Mouse (Mus musculus): ENCODE data around the gene Thpo. TPM values are rescaled to one million over a fixed set of nuclear protein-coding genes. Genes with fewer than 3 reads are reported as not detected.

Gene Thpo
- total RNA-seq, 1 experiment, result 0.18 TPM

DNA sequence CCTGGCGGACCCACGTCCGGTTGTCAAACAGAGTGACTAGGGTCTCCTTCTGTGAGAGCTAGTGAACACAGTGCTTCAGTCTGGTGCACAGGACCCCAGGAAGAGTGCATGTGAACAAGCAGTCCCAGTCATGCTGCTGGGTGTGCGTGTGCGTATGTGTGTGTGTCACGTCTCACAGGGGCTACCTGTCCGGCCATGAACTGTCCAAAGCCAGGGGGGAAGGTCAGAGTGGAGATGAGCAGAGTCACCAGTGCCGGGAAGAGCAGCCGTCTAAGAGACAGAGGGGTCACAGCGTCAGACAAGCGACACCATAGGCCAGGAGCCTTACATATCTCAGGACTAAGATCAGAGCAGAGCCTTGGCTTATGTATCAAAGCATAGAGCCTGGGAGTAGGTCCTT lies 23.9 kb downstream of the Thpo start:
- Histone ChIP-seq H3K36me3 (ENCODE audit: control insufficient read depth, insufficient read depth, low read length, poor library complexity, severe bottlenecking) (peaks cover 65% of the 10 kb centered on the region), H3K9me3 (ENCODE audit: control insufficient read depth, insufficient read depth, low read depth, low read length) (no peaks in the 10 kb centered on the region), H3K27ac (ENCODE audit: insufficient read depth, low read depth, low read length, poor library complexity, severe bottlenecking) (no peak overlapping the region), H3K4me1 (ENCODE audit: control insufficient read depth in 2 of 2, insufficient read depth in 2 of 2, low read length in 2 of 2, poor library complexity in 1 of 2) (peaks cover 7 to 36% of the 10 kb centered on the region in 2 experiments), H3K4me3 (ENCODE audit: insufficient read depth in 1 of 2, low read depth in 1 of 2, low read length in 2 of 2, poor library complexity in 1 of 2, severe bottlenecking in 1 of 2) (no peak overlapping the region), H3K9ac (ENCODE audit: insufficient read depth, low read depth, low read length, poor library complexity, severe bottlenecking) (no peak overlapping the region)
- TF ChIP-seq ZC3H11A (IDR thresholded peaks at IDR 0.05; ENCODE audit: borderline replicate concordance, low read depth, low read length) (no peak), ZNF384 (IDR thresholded peaks at IDR 0.05; ENCODE audit: low read depth, low read length) (no peak), HCFC1 (IDR thresholded peaks at IDR 0.05; ENCODE audit: borderline replicate concordance, insufficient read depth, low read length) (no peak), CHD2 (IDR thresholded peaks at IDR 0.05; ENCODE audit: low read depth, low read length) (no peak), MAFK (IDR thresholded peaks at IDR 0.05; ENCODE audit: insufficient read depth, low read depth, low read length) (no peak)
- DNase-seq (ENCODE audit: low read depth, low spot score), result no peak
- in situ Hi-C loops (cut with MboI; ENCODE audit: low sequenced_read_pairs in 2 of 2, unreplicated experiment in 2 of 2), result no loop called here

DNA sequence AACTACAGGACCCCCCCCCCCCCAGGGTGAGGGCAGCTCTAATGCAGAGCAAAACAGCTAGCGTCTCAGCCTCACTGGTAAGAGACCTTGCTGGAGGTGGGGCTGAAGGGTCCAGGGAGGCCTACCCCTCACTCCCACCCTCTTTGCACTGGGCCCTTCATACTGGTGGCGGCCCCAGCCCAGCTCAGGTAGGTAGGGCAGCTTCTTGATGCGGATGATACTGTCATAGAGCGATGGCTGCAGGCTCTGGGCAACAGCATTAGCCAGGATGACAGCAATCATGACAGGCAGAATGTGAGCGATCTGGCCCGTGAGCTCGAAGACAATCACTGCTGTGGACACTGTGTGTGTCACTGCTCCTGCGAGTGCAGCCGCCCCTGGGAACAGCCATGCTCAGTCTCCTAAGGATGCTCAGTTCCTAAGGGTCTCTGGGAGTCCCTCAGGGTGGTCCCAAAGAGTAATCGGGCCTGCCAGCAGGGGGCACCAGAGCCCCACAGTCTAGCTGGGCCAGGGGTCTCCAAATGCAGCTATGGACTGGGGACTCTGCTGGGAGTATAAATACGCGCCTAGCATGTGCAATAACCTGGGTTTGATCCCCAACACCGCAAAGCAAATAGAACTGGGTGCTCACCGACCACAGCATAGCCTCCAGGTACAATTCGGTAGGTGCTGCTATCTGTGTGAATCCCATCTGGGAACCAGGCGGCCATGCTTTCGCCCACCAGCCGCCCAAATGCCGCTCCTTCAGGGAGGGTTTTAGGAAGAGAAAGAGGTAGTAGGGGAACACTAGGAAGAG lies 25.2 kb downstream of the Thpo start:
- no peak overlapping the region for H3K27ac ChIP-seq (ENCODE audit: insufficient read depth, low read depth, low read length, poor library complexity, severe bottlenecking)
- H3K9me3 ChIP-seq (ENCODE audit: control insufficient read depth, insufficient read depth, low read depth, low read length), result no peaks in the 10 kb centered on the region
- TF ChIP-seq MAFK (IDR thresholded peaks at IDR 0.05; ENCODE audit: insufficient read depth, low read depth, low read length) (no peak), ZC3H11A (IDR thresholded peaks at IDR 0.05; ENCODE audit: borderline replicate concordance, low read depth, low read length) (peak; percentile 29; the same call in 1 of the 2 replicates)
- in situ Hi-C loops (cut with MboI; ENCODE audit: low sequenced_read_pairs in 2 of 2, unreplicated experiment in 2 of 2), result no loop called here
- peaks cover 65% of the 10 kb centered on the region for H3K36me3 ChIP-seq (ENCODE audit: control insufficient read depth, insufficient read depth, low read length, poor library complexity, severe bottlenecking)
- no peak overlapping the region for H3K4me3 ChIP-seq (ENCODE audit: insufficient read depth in 1 of 2, low read depth in 1 of 2, low read length in 2 of 2, poor library complexity in 1 of 2, severe bottlenecking in 1 of 2)
- DNase-seq (ENCODE audit: low read depth, low spot score), result no peak
- H3K4me1 ChIP-seq (ENCODE audit: control insufficient read depth in 2 of 2, insufficient read depth in 2 of 2, low read length in 2 of 2, poor library complexity in 1 of 2), result peaks cover 7 to 28% of the 10 kb centered on the region in 2 experiments
- no peak overlapping the region for H3K9ac ChIP-seq (ENCODE audit: insufficient read depth, low read depth, low read length, poor library complexity, severe bottlenecking)

DNA sequence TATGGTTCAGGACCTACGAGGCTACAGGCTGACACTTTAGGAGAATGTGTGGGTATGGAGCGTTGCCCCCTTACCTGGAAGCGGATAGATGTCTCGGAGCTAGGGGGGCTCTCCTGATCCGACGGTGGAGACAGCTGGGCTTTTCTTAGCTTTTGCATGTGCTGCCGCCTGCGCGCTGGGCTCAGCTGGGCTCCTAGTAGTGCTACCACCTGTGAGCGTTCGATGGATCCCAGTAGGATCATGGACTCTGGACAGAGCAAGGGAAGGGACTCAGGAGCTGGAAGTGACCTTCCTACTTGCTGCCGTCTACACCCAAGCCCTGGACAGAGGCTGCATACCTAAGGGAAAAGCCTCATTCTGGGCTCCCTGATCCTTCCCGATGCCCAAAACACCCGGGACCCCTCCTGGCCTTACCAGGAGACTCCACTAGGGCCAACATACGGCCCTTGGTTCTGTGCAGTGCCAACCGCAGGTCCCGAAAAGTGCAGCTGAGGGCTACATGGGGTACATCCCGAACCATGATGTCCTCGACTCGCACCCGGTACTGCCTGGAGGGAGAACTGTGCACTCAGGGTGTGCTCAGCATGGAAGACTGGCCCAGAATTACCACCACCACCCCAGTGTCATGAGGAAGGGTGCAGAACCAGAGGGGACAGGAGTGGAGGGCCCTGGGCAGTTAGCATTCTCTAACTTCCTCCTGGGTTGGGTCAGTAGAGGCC lies 25.9 kb downstream of the Thpo start:
- Histone ChIP-seq H3K9ac (ENCODE audit: insufficient read depth, low read depth, low read length, poor library complexity, severe bottlenecking) (no peak overlapping the region), H3K36me3 (ENCODE audit: control insufficient read depth, insufficient read depth, low read length, poor library complexity, severe bottlenecking) (peaks cover 63% of the 10 kb centered on the region), H3K4me3 (ENCODE audit: insufficient read depth in 1 of 2, low read depth in 1 of 2, low read length in 2 of 2, poor library complexity in 1 of 2, severe bottlenecking in 1 of 2) (no peak overlapping the region), H3K9me3 (ENCODE audit: control insufficient read depth, insufficient read depth, low read depth, low read length) (no peaks in the 10 kb centered on the region), H3K4me1 (ENCODE audit: control insufficient read depth in 2 of 2, insufficient read depth in 2 of 2, low read length in 2 of 2, poor library complexity in 1 of 2) (peaks cover 5 to 23% of the 10 kb centered on the region in 2 experiments), H3K27ac (ENCODE audit: insufficient read depth, low read depth, low read length, poor library complexity, severe bottlenecking) (no peak overlapping the region)
- DNase-seq (ENCODE audit: low read depth, low spot score), result no peak
- in situ Hi-C loops (cut with MboI; ENCODE audit: low sequenced_read_pairs in 2 of 2, unreplicated experiment in 2 of 2), result no loop called here
- TF ChIP-seq ZC3H11A (IDR thresholded peaks at IDR 0.05; ENCODE audit: borderline replicate concordance, low read depth, low read length) (no peak), ZNF384 (IDR thresholded peaks at IDR 0.05; ENCODE audit: low read depth, low read length) (no peak), MAFK (IDR thresholded peaks at IDR 0.05; ENCODE audit: insufficient read depth, low read depth, low read length) (no peak), HCFC1 (IDR thresholded peaks at IDR 0.05; ENCODE audit: borderline replicate concordance, insufficient read depth, low read length) (no peak), CHD2 (IDR thresholded peaks at IDR 0.05; ENCODE audit: low read depth, low read length) (no peak)

DNA sequence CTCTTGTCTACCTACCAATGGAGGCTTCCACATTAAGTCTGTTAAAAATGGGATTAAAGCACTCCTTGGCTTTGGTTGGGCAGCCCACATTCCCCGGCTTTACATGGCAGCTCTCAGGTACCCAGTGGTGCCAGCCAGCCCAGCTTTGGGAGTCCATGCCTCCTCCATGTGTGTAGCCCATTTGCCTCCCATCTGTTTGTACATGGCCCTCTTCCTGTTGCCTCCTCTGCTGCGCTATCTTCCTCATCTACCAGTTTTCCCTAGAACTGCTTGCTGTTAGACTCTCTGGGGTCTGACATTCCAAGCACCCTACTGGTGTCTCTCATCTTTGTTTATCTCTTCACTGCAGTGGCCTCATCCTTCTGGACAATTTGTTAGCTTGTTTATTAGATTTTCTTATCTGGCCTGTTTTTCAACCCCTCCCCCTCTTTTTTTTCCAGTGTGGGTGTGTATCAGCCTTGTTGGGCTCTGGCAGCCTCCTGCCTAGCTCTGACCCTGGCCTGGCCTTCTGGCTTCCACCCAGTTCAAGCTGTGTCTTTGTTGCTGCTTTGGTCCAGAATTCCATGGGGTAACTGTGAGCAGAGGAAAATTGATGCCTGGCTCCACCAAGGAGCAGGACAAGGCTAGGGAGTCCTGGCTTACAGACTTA lies 27.8 kb downstream of the Thpo start:
- no peak for DNase-seq (ENCODE audit: low read depth, low spot score)
- in situ Hi-C loops (cut with MboI; ENCODE audit: low sequenced_read_pairs in 2 of 2, unreplicated experiment in 2 of 2), result no loop called here
- Histone ChIP-seq H3K36me3 (ENCODE audit: control insufficient read depth, insufficient read depth, low read length, poor library complexity, severe bottlenecking) (peaks cover 49% of the 10 kb centered on the region), H3K27ac (ENCODE audit: insufficient read depth, low read depth, low read length, poor library complexity, severe bottlenecking) (no peak overlapping the region; the same call in 1 of the 2 replicates), H3K4me1 (ENCODE audit: control insufficient read depth in 2 of 2, insufficient read depth in 2 of 2, low read length in 2 of 2, poor library complexity in 1 of 2) (peaks cover 8 to 28% of the 10 kb centered on the region in 2 experiments), H3K9me3 (ENCODE audit: control insufficient read depth, insufficient read depth, low read depth, low read length) (no peaks in the 10 kb centered on the region), H3K9ac (ENCODE audit: insufficient read depth, low read depth, low read length, poor library complexity, severe bottlenecking) (no peak overlapping the region), H3K4me3 (ENCODE audit: insufficient read depth in 1 of 2, low read depth in 1 of 2, low read length in 2 of 2, poor library complexity in 1 of 2, severe bottlenecking in 1 of 2) (no peak overlapping the region)
- TF ChIP-seq ZC3H11A (IDR thresholded peaks at IDR 0.05; ENCODE audit: borderline replicate concordance, low read depth, low read length) (no peak), CHD2 (IDR thresholded peaks at IDR 0.05; ENCODE audit: low read depth, low read length) (no peak), ZNF384 (IDR thresholded peaks at IDR 0.05; ENCODE audit: low read depth, low read length) (no peak), HCFC1 (IDR thresholded peaks at IDR 0.05; ENCODE audit: borderline replicate concordance, insufficient read depth, low read length) (no peak), MAFK (IDR thresholded peaks at IDR 0.05; ENCODE audit: insufficient read depth, low read depth, low read length) (no peak)
